Mouse (Mus musculus): ENCODE measurements at regions not wholly inside any gene's neighbourhood (a gene's known extent, or its start where the extent isn't known, plus 50 kb on each side); places are given as distances from the start of the nearest gene placed in this dataset.
A peak's percentile ranks its signal among the peaks of the same experiment; 100 is the strongest.

DNA sequence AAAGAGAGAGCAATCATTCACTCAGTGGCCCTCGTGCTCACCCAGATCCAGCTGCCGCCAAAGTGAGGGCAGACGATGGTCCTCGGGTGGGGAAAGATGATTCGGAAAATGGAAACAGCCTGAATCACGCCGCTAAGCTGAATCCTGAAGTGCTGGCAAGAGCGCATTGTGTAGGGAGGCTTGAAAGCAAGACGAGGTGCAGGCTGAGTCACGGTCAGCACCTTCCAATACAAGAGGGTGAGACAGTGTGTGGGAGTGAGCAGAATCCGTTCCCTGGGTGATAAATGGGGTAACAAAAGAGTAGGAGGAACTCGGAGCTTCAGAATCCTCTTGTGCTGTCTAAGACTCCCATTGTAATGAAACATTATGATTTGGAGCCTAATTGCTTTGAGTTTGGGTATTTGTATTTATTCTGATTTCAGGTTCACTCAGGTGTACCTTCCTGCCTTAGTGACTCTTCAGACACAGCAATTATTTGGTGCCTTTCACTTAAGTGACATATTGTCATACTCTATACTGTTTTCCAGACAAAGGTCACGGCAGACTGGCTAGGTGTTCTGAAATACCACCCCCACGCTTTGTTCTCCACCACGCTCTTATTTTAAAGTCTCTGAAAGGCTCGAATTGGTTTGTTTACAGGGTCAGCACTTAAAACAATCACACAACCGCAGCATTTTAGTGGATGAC is 70.0 kb downstream of the Mbip start:
- Histone ChIP-seq H3K4me3 (no peak overlapping the region), H3K27me3 (replicated peaks) (no peaks in the 10 kb centered on the region), H3K4me2 (peak overlapping the region; percentile 20; the same call in 1 of the 2 replicates), H3K36me3 (no peaks in the 10 kb centered on the region), H3K9me3 (no peaks in the 10 kb centered on the region), H3K4me1 (no peaks in the 10 kb centered on the region), H3K9ac (no peak overlapping the region), H3K27ac (replicated peaks) (no peak overlapping the region)
- no peak for ATAC-seq (ENCODE audit: extremely low read depth, insufficient number of reproducible peaks, low FRiP score, low TSS enrichment)
- WGBS = 53% methylated on average over 17 of the region's 17 CpGs

DNA sequence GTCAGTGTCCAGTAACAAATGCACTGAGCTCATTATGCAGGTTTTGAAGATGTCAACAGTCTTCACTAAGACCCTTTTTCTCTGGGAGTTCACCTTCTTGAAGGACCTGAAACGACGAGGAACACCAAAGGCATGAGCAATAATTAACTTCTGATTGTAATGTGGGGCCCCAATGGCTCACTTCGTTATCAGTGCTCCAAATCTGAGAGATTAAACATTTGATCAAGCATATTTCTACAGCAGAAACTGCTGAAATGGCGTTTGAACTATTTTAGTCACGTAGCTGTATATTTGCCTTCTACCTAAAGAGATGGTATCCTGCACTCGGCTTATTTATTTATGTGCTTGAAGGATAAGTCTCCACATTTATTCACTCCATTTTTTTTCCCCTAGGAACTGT is 80.6 kb downstream of the Mbip start:
- Histone ChIP-seq H3K4me2 (no peak overlapping the region), H3K27me3 (replicated peaks) (no peaks in the 10 kb centered on the region), H3K9me3 (no peaks in the 10 kb centered on the region), H3K27ac (replicated peaks) (no peak overlapping the region), H3K4me3 (no peak overlapping the region), H3K9ac (no peak overlapping the region), H3K36me3 (no peaks in the 10 kb centered on the region), H3K4me1 (no peaks in the 10 kb centered on the region)
- WGBS = 74% methylated on average over 6 of the region's 6 CpGs
- ATAC-seq (ENCODE audit: extremely low read depth, insufficient number of reproducible peaks, low FRiP score, low TSS enrichment) = no peak

DNA sequence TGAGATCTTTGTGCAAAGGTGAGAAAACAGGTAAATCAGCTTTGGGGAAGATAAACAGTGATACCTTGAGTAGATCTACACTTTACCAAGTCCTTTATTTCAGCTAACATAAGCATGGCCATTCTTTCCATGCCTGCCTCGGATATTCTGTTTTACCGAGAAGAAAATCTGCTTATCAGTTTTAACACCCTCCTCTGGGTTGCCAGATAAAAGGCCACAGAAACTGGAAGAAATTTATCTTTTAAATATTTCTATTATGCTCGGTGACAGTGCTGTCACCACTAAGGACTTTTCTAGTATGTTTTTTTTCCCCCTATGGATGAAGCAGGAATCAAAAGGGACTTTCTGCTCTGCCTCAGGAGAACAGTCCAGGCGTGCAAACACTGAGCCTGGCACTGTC is 84.2 kb downstream of the Mbip start:
- Histone ChIP-seq H3K27ac (replicated peaks) (no peak overlapping the region), H3K9me3 (no peaks in the 10 kb centered on the region), H3K27me3 (replicated peaks) (no peaks in the 10 kb centered on the region), H3K4me1 (no peaks in the 10 kb centered on the region), H3K36me3 (no peaks in the 10 kb centered on the region), H3K9ac (no peak overlapping the region), H3K4me2 (no peak overlapping the region), H3K4me3 (no peak overlapping the region)
- ATAC-seq (ENCODE audit: extremely low read depth, insufficient number of reproducible peaks, low FRiP score, low TSS enrichment) = no peak
- WGBS = 40% methylated on average over 4 of the region's 4 CpGs

DNA sequence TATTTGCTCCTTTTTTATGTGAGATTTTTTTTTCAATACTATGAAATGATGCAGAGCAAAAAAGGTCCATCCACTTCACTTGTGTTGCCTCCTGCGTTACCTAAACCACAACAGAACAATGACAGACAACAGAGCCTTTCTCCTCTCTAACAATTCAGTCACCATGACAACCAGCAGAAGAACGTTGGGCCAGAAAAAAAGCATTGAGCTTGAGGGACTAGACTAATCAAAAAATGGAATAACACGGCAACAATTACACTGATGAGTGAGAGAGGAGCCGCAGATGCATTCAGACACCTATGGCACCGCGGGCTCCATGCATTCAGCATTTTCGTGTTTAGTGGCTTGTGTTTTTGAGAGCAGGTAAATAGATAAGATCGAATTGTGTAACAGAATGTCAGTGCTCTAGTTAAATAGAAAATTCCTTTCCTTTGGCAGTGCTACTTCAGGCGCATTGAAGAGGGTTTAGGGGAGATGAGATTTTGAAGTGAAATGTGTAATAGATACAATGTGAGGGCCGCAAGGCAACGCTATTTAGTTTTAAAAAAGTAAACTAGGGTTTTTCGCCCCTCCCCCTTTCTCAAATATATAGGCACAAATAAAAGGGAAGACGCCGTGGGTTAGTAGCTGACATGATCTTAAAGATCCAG is 87.2 kb downstream of the Mbip start:
- H3K27me3 ChIP-seq (replicated peaks) = peaks cover 3% of the 10 kb centered on the region; the same call in 1 of the 2 replicates
- no peaks in the 10 kb centered on the region for H3K9me3 ChIP-seq
- H3K4me3 ChIP-seq = no peak overlapping the region
- H3K36me3 ChIP-seq = no peaks in the 10 kb centered on the region
- H3K27ac ChIP-seq (replicated peaks) = no peak overlapping the region
- no peak for ATAC-seq (ENCODE audit: extremely low read depth, insufficient number of reproducible peaks, low FRiP score, low TSS enrichment)
- H3K9ac ChIP-seq = no peak overlapping the region
- H3K4me2 ChIP-seq = no peak overlapping the region
- 80% methylated on average over 14 of the region's 14 CpGs for WGBS
- no peaks in the 10 kb centered on the region for H3K4me1 ChIP-seq

DNA sequence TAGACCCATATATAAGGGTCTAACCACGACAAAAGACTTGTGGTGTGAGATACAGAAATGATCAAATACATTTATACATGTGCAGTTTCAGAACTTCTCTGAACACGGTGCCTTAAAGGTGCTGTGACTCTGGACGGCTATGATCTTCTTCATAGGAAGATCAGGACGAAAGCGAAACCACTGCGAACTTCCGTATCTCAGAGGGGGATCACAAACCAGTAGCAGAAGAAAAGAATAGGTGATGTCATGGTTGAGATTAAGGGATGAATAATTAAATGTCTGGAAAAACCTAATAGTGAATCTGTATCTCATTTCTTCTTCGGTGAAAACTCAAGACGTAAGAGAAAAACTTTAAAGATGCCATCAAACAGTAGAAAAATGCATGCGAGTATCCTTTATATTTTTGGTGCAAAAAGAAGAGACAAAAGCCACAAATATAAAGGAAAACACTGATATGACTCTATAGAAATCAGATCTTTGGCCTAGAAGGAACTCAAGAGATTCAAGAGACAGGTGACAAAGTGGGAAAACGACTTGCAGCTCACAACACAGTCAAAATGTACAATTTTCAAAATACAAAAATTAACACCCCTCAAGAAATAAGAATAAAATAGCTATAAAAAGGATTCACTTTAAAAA is 89.3 kb downstream of the Mbip start:
- no peak for ATAC-seq (ENCODE audit: extremely low read depth, insufficient number of reproducible peaks, low FRiP score, low TSS enrichment)
- WGBS = 81% methylated on average over 11 of the region's 11 CpGs
- H3K27me3 ChIP-seq (replicated peaks) = peaks cover 3% of the 10 kb centered on the region; the same call in 1 of the 2 replicates
- H3K4me3 ChIP-seq = no peak overlapping the region
- no peaks in the 10 kb centered on the region for H3K36me3 ChIP-seq
- H3K4me2 ChIP-seq = no peak overlapping the region
- H3K9me3 ChIP-seq = no peaks in the 10 kb centered on the region
- H3K9ac ChIP-seq = no peak overlapping the region
- H3K4me1 ChIP-seq = no peaks in the 10 kb centered on the region
- no peak overlapping the region for H3K27ac ChIP-seq (replicated peaks)

DNA sequence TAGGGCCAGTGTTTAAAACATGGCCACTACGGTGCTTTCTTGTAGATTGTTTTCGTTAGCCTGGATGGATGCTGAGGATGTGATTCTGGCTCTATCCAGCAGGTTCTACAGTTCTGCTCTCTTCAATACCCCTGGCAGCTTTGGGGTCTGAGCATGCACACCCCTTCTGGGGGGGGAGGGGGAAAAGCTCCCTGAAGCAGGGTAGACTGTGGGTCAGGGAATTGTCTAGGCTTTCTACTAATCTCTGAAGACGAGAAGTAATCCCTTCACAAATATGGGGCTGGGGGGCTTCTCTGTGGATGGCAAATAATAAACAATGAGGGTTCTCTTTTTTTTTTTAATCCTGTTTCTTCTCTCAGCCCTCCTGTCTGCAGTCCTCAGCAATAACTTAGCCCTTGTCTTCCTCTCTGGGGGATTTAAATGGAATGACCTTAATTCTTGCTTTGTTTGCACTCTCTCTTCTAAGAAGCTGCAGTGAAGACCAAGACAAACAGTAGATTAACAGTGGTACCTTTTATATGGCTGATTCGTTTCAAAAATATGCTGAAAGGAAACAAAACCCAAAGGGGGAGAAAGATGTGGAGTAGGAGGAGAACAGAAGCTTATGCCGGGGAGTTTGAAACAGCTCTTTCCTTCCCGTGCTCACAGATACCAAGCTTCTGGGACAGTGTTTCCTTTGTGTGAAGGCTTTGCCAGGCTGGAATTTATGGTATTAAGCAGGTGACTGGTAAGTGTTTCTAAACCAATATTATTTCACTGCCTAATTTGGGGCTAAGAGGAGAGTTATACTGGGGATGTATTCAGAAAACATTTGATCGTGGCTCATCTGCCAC is 92.9 kb downstream of the Mbip start:
- Histone ChIP-seq H3K4me3 (no peak overlapping the region), H3K4me2 (no peak overlapping the region)

DNA sequence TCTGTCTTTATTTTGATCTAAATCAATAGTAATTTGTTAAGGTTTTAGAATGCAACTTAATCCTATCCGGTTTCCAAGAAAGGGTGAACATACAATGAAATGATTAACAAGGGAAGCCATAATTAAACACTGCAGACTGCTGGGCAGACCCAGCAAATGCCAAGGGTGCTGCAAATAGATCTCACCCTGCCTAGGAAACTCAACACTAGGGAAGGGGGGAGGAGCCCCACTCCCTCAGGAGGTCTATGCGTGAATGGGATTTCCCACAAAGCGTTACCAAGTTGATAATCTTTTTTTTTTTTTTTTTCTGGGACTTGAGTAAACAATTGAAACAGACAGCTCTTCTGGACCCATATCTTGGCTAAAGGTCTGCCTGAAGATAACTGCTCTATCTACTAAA is 95.4 kb downstream of the Mbip start:
- H3K4me2 ChIP-seq = no peak overlapping the region
- H3K36me3 ChIP-seq = no peaks in the 10 kb centered on the region
- ATAC-seq (ENCODE audit: extremely low read depth, insufficient number of reproducible peaks, low FRiP score, low TSS enrichment) = no peak
- peaks cover 2% of the 10 kb centered on the region; the same call in 1 of the 2 replicates for H3K27me3 ChIP-seq (replicated peaks)
- no peak overlapping the region for H3K27ac ChIP-seq (replicated peaks)
- peaks cover 5% of the 10 kb centered on the region; the same call in 1 of the 2 replicates for H3K4me1 ChIP-seq
- WGBS = 17% methylated on average over 3 of the region's 3 CpGs
- H3K9ac ChIP-seq = no peak overlapping the region
- no peaks in the 10 kb centered on the region for H3K9me3 ChIP-seq
- H3K4me3 ChIP-seq = no peak overlapping the region

More for the DNA sequence above, 92.9 kb downstream of the Mbip start:
- H3K36me3 ChIP-seq = no peaks in the 10 kb centered on the region
- ATAC-seq (ENCODE audit: extremely low read depth, insufficient number of reproducible peaks, low FRiP score, low TSS enrichment) = no peak
- no peak overlapping the region for H3K9ac ChIP-seq
- H3K27ac ChIP-seq (replicated peaks) = no peak overlapping the region
- no peaks in the 10 kb centered on the region for H3K9me3 ChIP-seq
- H3K27me3 ChIP-seq (replicated peaks) = peaks cover 3% of the 10 kb centered on the region; the same call in 1 of the 2 replicates
- H3K4me1 ChIP-seq = peaks cover 5% of the 10 kb centered on the region; the same call in 1 of the 2 replicates
- 47% methylated on average over 7 of the region's 7 CpGs for WGBS

DNA sequence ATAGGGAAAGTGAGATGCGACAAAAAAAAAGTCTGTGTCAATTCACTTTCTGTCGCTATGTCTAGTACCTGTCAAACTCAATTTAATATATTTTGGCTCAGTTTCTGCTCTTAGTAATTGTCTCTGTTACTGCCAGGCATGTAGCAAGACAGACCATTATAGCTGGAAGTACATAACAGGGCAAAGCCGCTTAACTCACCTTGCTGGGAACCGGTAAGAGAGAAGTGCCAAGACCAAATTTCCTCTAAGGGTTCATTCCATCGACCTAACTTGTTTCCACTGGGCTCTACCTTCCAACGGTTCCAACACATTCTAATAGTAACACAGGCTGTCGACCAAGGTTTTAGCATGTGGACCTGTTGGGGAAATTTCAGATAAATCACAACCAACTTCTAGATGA is 99.3 kb downstream of the Mbip start:
- no peak overlapping the region for H3K4me2 ChIP-seq

DNA sequence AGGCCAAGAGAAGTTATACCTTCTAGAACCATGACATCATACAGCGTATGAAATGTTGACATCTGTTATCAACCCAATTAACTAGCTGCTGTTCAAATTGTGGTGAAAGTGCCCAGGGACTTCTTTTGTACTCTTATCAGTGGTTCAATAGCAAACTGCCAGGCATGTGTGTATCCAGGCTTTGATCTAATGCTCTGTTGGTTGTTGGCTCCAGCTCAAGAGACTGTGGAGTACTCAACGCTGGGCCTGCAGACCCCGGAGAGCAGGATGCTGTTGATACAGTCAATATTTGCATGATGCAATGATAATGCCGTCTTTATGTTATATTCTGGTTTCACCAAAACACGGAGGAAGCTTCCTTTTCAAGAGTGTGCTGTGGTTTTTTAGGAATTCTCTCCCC is 102.9 kb downstream of the Mbip start:
- Histone ChIP-seq H3K27ac (replicated peaks) (no peak overlapping the region), H3K9me3 (no peaks in the 10 kb centered on the region), H3K4me2 (no peak overlapping the region), H3K27me3 (replicated peaks) (no peaks in the 10 kb centered on the region; the same call in 1 of the 2 replicates), H3K4me3 (no peak overlapping the region), H3K4me1 (peaks cover 4% of the 10 kb centered on the region; the same call in 1 of the 2 replicates), H3K9ac (no peak overlapping the region), H3K36me3 (no peaks in the 10 kb centered on the region)
- WGBS = 16% methylated on average over 5 of the region's 5 CpGs
- ATAC-seq (ENCODE audit: extremely low read depth, insufficient number of reproducible peaks, low FRiP score, low TSS enrichment) = no peak

More for the DNA sequence above, 99.3 kb downstream of the Mbip start:
- H3K9ac ChIP-seq = no peak overlapping the region
- H3K4me3 ChIP-seq = no peak overlapping the region
- no peak for ATAC-seq (ENCODE audit: extremely low read depth, insufficient number of reproducible peaks, low FRiP score, low TSS enrichment)
- no peaks in the 10 kb centered on the region; the same call in 1 of the 2 replicates for H3K27me3 ChIP-seq (replicated peaks)
- H3K9me3 ChIP-seq = no peaks in the 10 kb centered on the region
- H3K27ac ChIP-seq (replicated peaks) = no peak overlapping the region
- WGBS = 85% methylated on average over 7 of the region's 7 CpGs
- H3K4me1 ChIP-seq = peaks cover 8% of the 10 kb centered on the region
- no peaks in the 10 kb centered on the region for H3K36me3 ChIP-seq

DNA sequence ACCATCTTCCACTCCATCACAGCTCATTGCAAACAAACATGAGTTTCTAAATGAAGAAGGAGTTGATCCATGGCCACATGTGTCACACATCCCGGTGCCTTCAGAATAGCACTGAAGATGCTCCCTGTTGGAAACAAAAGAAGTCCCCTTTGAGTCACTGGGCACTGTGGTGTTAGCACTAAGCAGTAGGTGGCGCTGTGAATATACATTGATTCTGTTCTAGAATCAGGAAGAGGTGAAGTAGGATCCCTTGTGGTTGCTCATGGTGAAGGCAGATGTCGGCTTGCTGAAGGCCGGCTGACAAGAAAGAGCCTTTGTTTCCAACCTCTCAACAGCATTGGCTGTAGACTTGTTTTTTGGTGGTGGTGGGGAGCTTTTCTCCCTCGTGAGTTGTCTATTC is 104.0 kb downstream of the Mbip start:
- ATAC-seq (ENCODE audit: extremely low read depth, insufficient number of reproducible peaks, low FRiP score, low TSS enrichment) = no peak
- Histone ChIP-seq H3K36me3 (no peaks in the 10 kb centered on the region), H3K27me3 (replicated peaks) (no peaks in the 10 kb centered on the region; the same call in 1 of the 2 replicates), H3K27ac (replicated peaks) (no peak overlapping the region), H3K9me3 (no peaks in the 10 kb centered on the region), H3K4me2 (no peak overlapping the region), H3K4me1 (peaks cover 4% of the 10 kb centered on the region; the same call in 1 of the 2 replicates), H3K9ac (no peak overlapping the region), H3K4me3 (no peak overlapping the region)
- WGBS = 34% methylated on average over 5 of the region's 5 CpGs

DNA sequence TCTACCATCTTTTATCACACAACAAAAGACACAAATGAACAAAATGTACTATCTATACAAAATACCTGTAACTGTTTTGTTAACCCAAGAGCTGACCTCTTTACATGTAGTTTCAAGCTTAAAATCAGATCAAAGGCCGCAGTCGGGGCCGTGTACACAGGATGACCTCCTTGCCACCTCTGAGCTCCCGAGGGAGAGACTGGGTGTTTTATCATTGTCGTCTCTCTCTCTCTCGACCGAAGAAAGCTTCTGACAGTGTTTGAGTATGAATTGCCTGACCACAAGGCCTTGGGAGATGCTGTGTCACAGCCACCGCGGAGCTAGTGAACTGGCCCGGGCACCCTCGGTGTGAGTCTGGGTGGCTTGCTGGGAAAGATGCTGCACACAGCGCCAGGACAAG is 105.5 kb downstream of the Mbip start:
- Histone ChIP-seq H3K4me3 (no peak overlapping the region), H3K9me3 (no peaks in the 10 kb centered on the region), H3K9ac (no peak overlapping the region), H3K4me1 (peaks cover 4% of the 10 kb centered on the region; the same call in 1 of the 2 replicates), H3K4me2 (no peak overlapping the region), H3K27me3 (replicated peaks) (no peaks in the 10 kb centered on the region; the same call in 1 of the 2 replicates), H3K36me3 (no peaks in the 10 kb centered on the region), H3K27ac (replicated peaks) (no peak overlapping the region)
- WGBS = 41% methylated on average over 12 of the region's 12 CpGs
- ATAC-seq (ENCODE audit: extremely low read depth, insufficient number of reproducible peaks, low FRiP score, low TSS enrichment) = no peak

Measured in heart, embryonic 13.5 days (tissue).